Mouse (Mus musculus) cerebellum, adult 11 months (tissue): ENCODE data around the gene Psen2.

Experiments
- DNase-seq: peaks from one replicate; pipeline ENCODE4 v3.0.0; 2022

Gene Psen2

GRCm38 (mm10) chr1:180263364-180263997 is at the start of gene Psen2:
Gene Psen2 (minus strand): TSS chr1:180263438.
- DNase-seq: no peak

GRCm38 (mm10) chr1:180312792-180313311 is 49.6 kb upstream of the Psen2 start:
- DNase-seq: peak; percentile 53

- DNase-seq: no peak
Measured at GRCm38 (mm10) chr1:180312286-180312685, 49.0 kb upstream of the Psen2 start.

- DNase-seq: no peak
Measured at GRCm38 (mm10) chr1:180308897-180309296, 45.7 kb upstream of the Psen2 start.

- DNase-seq: no peak
Measured at GRCm38 (mm10) chr1:180307661-180308060, 44.4 kb upstream of the Psen2 start.

GRCm38 (mm10) chr1:180306889-180307288 is 43.7 kb upstream of the Psen2 start:
- DNase-seq: no peak

GRCm38 (mm10) chr1:180303600-180303999 is 40.4 kb upstream of the Psen2 start:
- DNase-seq: no peak

GRCm38 (mm10) chr1:180302253-180303120 is 39.2 kb upstream of the Psen2 start:
- no peak for DNase-seq

- no peak for DNase-seq
Measured at GRCm38 (mm10) chr1:180300997-180301396, 37.8 kb upstream of the Psen2 start.

GRCm38 (mm10) chr1:180300292-180300691 is 37.1 kb upstream of the Psen2 start:
- DNase-seq: no peak

GRCm38 (mm10) chr1:180299697-180300096 is 36.5 kb upstream of the Psen2 start:
- DNase-seq: no peak

GRCm38 (mm10) chr1:180296088-180296487 is 32.9 kb upstream of the Psen2 start:
- no peak for DNase-seq

GRCm38 (mm10) chr1:180290358-180290757 is 27.1 kb upstream of the Psen2 start:
- DNase-seq: no peak

GRCm38 (mm10) chr1:180289788-180290187 is 26.6 kb upstream of the Psen2 start:
- DNase-seq: no peak

- DNase-seq: no peak
Measured at GRCm38 (mm10) chr1:180288872-180289468, 25.7 kb upstream of the Psen2 start.

- DNase-seq: no peak
Measured at GRCm38 (mm10) chr1:180288227-180288626, 25.0 kb upstream of the Psen2 start.

- DNase-seq: no peak
Measured at GRCm38 (mm10) chr1:180286081-180286831, 23.0 kb upstream of the Psen2 start.

- no peak for DNase-seq
Measured at GRCm38 (mm10) chr1:180283813-180284768, 20.9 kb upstream of the Psen2 start.

GRCm38 (mm10) chr1:180282581-180282980 is 19.3 kb upstream of the Psen2 start:
- no peak for DNase-seq

- peak; percentile 59 for DNase-seq
Measured at GRCm38 (mm10) chr1:180279648-180280047, 16.4 kb upstream of the Psen2 start.

- no peak for DNase-seq
Measured at GRCm38 (mm10) chr1:180277563-180277962, 14.3 kb upstream of the Psen2 start.
